Mouse (Mus musculus) liver, adult 2 months (tissue): ENCODE results near the gene Ccl11.

ENCODE experiments used
- CTCF ChIP-seq: fragments of 200-500 bp; IDR thresholded peaks from 2 replicates; pipeline ENCODE4 v1.5.1; 2011; ENCODE audit warnings: low read depth, low read length, control low read depth
- POLR2A ChIP-seq: fragments of 200-500 bp; IDR thresholded peaks from 2 replicates; pipeline ENCODE4 v1.6.1; 2011; ENCODE audit warnings: low read length, control low read depth; ENCODE audit not compliant: insufficient read depth; ENCODE audit errors: extremely low read depth

GRCm38 (mm10) chr11:82030171-82030570 lies 27.5 kb upstream of the Ccl11 start:
- TF ChIP-seq CTCF, result no peak
- no peak for TF ChIP-seq POLR2A
